Mouse (Mus musculus): ENCODE data around the gene Uox. TPM values are rescaled to one million over a fixed set of nuclear protein-coding genes. Genes with fewer than 3 reads are reported as not detected.
A peak's percentile ranks its signal among the peaks of the same experiment; 100 is the strongest.

The Uox gene
- polyA plus RNA-seq, 1 experiment from 2014 or later: 0.08 TPM

- 61% methylated on average over 7 of the region's 7 CpGs for WGBS
- Histone ChIP-seq H3K4me1 (replicated peaks; ENCODE audit: insufficient read depth, low read length) (no peaks in the 10 kb centered on the region), H3K4me2 (ENCODE audit: low read length) (no peak overlapping the region), H3K4me3 (replicated peaks; ENCODE audit: low read depth, low read length) (no peak overlapping the region), H3K27me3 (ENCODE audit: insufficient read depth, low read length) (no peaks in the 10 kb centered on the region), H3K9me3 (replicated peaks; ENCODE audit: low read length) (no peaks in the 10 kb centered on the region), H3K27ac (no peak overlapping the region), H3K36me3 (ENCODE audit: insufficient read depth, low read length) (no peaks in the 10 kb centered on the region), H3K9ac (ENCODE audit: low read depth, low read length) (no peak overlapping the region)
- DNase-seq (ENCODE audit: low spot score): no peak
- no peak for ATAC-seq (replicated peaks; ENCODE audit: low FRiP score, low read depth)
- TF ChIP-seq CTCF (IDR thresholded peaks at IDR 0.05; ENCODE audit: low read depth): no peak
Measured at GRCm38 (mm10) chr3:146567366-146567765, 2.9 kb upstream of the Uox start.

GRCm38 (mm10) chr3:146567884-146568530 lies 2.2 kb upstream of the Uox start:
- H3K36me3 ChIP-seq (ENCODE audit: insufficient read depth, low read length): no peaks in the 10 kb centered on the region
- no peaks in the 10 kb centered on the region for H3K27me3 ChIP-seq (ENCODE audit: insufficient read depth, low read length)
- ATAC-seq (replicated peaks; ENCODE audit: low FRiP score, low read depth): peak; percentile 88
- no peak for DNase-seq (ENCODE audit: low spot score)
- no peaks in the 10 kb centered on the region for H3K9me3 ChIP-seq (replicated peaks; ENCODE audit: low read length)
- H3K4me3 ChIP-seq (replicated peaks; ENCODE audit: low read depth, low read length): no peak overlapping the region
- H3K9ac ChIP-seq (ENCODE audit: low read depth, low read length): no peak overlapping the region
- no peak overlapping the region for H3K27ac ChIP-seq
- H3K4me1 ChIP-seq (replicated peaks; ENCODE audit: insufficient read depth, low read length): no peaks in the 10 kb centered on the region
- no peak for TF ChIP-seq CTCF (IDR thresholded peaks at IDR 0.05; ENCODE audit: low read depth)
- H3K4me2 ChIP-seq (ENCODE audit: low read length): no peak overlapping the region
- 65% methylated on average over 9 of the region's 9 CpGs for WGBS

- TF ChIP-seq CTCF (IDR thresholded peaks at IDR 0.05; ENCODE audit: low read depth): no peak
- Histone ChIP-seq H3K27me3 (ENCODE audit: insufficient read depth, low read length) (no peaks in the 10 kb centered on the region), H3K36me3 (ENCODE audit: insufficient read depth, low read length) (no peaks in the 10 kb centered on the region), H3K4me2 (ENCODE audit: low read length) (no peak overlapping the region), H3K9ac (ENCODE audit: low read depth, low read length) (no peak overlapping the region), H3K4me3 (replicated peaks; ENCODE audit: low read depth, low read length) (no peak overlapping the region), H3K4me1 (replicated peaks; ENCODE audit: insufficient read depth, low read length) (no peaks in the 10 kb centered on the region), H3K9me3 (replicated peaks; ENCODE audit: low read length) (no peaks in the 10 kb centered on the region), H3K27ac (no peak overlapping the region)
- WGBS: 89% methylated on average over 3 of the region's 3 CpGs
- DNase-seq (ENCODE audit: low spot score) (no peak), ATAC-seq (replicated peaks; ENCODE audit: low FRiP score, low read depth) (no peak)
Measured at GRCm38 (mm10) chr3:146569594-146569993, 632 bp upstream of the Uox start.

GRCm38 (mm10) chr3:146570939-146571338 lies 713 bp downstream of the Uox start:
- Histone ChIP-seq H3K27ac (no peak overlapping the region), H3K4me1 (replicated peaks; ENCODE audit: insufficient read depth, low read length) (no peaks in the 10 kb centered on the region), H3K27me3 (ENCODE audit: insufficient read depth, low read length) (no peaks in the 10 kb centered on the region), H3K9ac (ENCODE audit: low read depth, low read length) (no peak overlapping the region), H3K9me3 (replicated peaks; ENCODE audit: low read length) (no peaks in the 10 kb centered on the region), H3K4me3 (replicated peaks; ENCODE audit: low read depth, low read length) (no peak overlapping the region), H3K4me2 (ENCODE audit: low read length) (no peak overlapping the region), H3K36me3 (ENCODE audit: insufficient read depth, low read length) (no peaks in the 10 kb centered on the region)
- ATAC-seq (replicated peaks; ENCODE audit: low FRiP score, low read depth): no peak
- 80% methylated on average over 6 of the region's 6 CpGs for WGBS
- no peak for DNase-seq (ENCODE audit: low spot score)
- TF ChIP-seq CTCF (IDR thresholded peaks at IDR 0.05; ENCODE audit: low read depth): no peak

GRCm38 (mm10) chr3:146571341-146571740 lies 1.1 kb downstream of the Uox start:
- WGBS: 72% methylated on average over 1 of the region's 1 CpGs
- H3K27me3 ChIP-seq (ENCODE audit: insufficient read depth, low read length): no peaks in the 10 kb centered on the region
- H3K4me2 ChIP-seq (ENCODE audit: low read length): no peak overlapping the region
- DNase-seq (ENCODE audit: low spot score) (no peak), ATAC-seq (replicated peaks; ENCODE audit: low FRiP score, low read depth) (no peak)
- no peak overlapping the region for H3K27ac ChIP-seq
- H3K4me1 ChIP-seq (replicated peaks; ENCODE audit: insufficient read depth, low read length): no peaks in the 10 kb centered on the region
- no peaks in the 10 kb centered on the region for H3K9me3 ChIP-seq (replicated peaks; ENCODE audit: low read length)
- no peaks in the 10 kb centered on the region for H3K36me3 ChIP-seq (ENCODE audit: insufficient read depth, low read length)
- H3K4me3 ChIP-seq (replicated peaks; ENCODE audit: low read depth, low read length): no peak overlapping the region
- no peak for TF ChIP-seq CTCF (IDR thresholded peaks at IDR 0.05; ENCODE audit: low read depth)
- H3K9ac ChIP-seq (ENCODE audit: low read depth, low read length): no peak overlapping the region

- H3K9ac ChIP-seq (ENCODE audit: low read depth, low read length): no peak overlapping the region
- no peak for TF ChIP-seq CTCF (IDR thresholded peaks at IDR 0.05; ENCODE audit: low read depth)
- WGBS: 70% methylated on average over 2 of the region's 2 CpGs
- DNase-seq (ENCODE audit: low spot score): no peak
- no peaks in the 10 kb centered on the region for H3K9me3 ChIP-seq (replicated peaks; ENCODE audit: low read length)
- no peak for ATAC-seq (replicated peaks; ENCODE audit: low FRiP score, low read depth)
- no peak overlapping the region for H3K27ac ChIP-seq
- H3K36me3 ChIP-seq (ENCODE audit: insufficient read depth, low read length): no peaks in the 10 kb centered on the region
- H3K4me3 ChIP-seq (replicated peaks; ENCODE audit: low read depth, low read length): no peak overlapping the region
- H3K4me1 ChIP-seq (replicated peaks; ENCODE audit: insufficient read depth, low read length): no peaks in the 10 kb centered on the region
- H3K27me3 ChIP-seq (ENCODE audit: insufficient read depth, low read length): no peaks in the 10 kb centered on the region
- H3K4me2 ChIP-seq (ENCODE audit: low read length): no peak overlapping the region
Measured at GRCm38 (mm10) chr3:146577591-146577990, 7.4 kb downstream of the Uox start.
